Mouse (Mus musculus) testis, adult 2 months (tissue): Measurements from ENCODE around the gene Rgs6. TPM values are rescaled to one million over a fixed set of nuclear protein-coding genes. Genes with fewer than 3 reads are reported as not detected.

Source experiments
- H3K27ac ChIP-seq: fragments of 200-500 bp; 2 replicates; pipeline ENCODE4 v1.5.1; 2012; ENCODE audit warnings: low read depth, low read length; ENCODE audit not compliant: control insufficient read depth, insufficient read depth
- H3K27me3 ChIP-seq: fragments of 200-500 bp; 2 replicates; pipeline ENCODE4 v1.6.1; 2012; ENCODE audit warnings: mild to moderate bottlenecking, low read length, moderate library complexity; ENCODE audit not compliant: control insufficient read depth, insufficient read depth
- H3K36me3 ChIP-seq: fragments of 200-500 bp; 2 replicates; pipeline ENCODE4 v1.6.1; 2012; ENCODE audit warnings: mild to moderate bottlenecking, low read length; ENCODE audit not compliant: control insufficient read depth, insufficient read depth
- H3K4me1 ChIP-seq: fragments of 200-500 bp; 2 replicates; pipeline ENCODE4 v1.6.1; 2012; ENCODE audit warnings: low read length; ENCODE audit not compliant: control insufficient read depth, insufficient read depth
- H3K4me3 ChIP-seq: fragments of 200-500 bp; 2 replicates; pipeline ENCODE4 v1.5.1; 2012; ENCODE audit warnings: low read depth, mild to moderate bottlenecking, low read length, moderate library complexity, mixed read lengths; ENCODE audit not compliant: control insufficient read depth
- CTCF ChIP-seq: fragments of 200-500 bp; IDR thresholded peaks from 2 replicates; pipeline ENCODE4 v1.5.1; 2012; ENCODE audit warnings: low read depth, mild to moderate bottlenecking, inconsistent platforms, low read length, moderate library complexity; ENCODE audit not compliant: control insufficient read depth, insufficient read depth, insufficient replicate concordance
- POLR2A ChIP-seq: fragments of 200-500 bp; IDR thresholded peaks from 2 replicates; pipeline ENCODE4 v1.6.1; 2012; ENCODE audit warnings: low read depth, mild to moderate bottlenecking, inconsistent platforms, low read length, moderate library complexity; ENCODE audit not compliant: control insufficient read depth
- polyA plus RNA-seq: library from polyadenylated mRNA; depleted of rRNA; stranded (reverse); fragments of >200 nt; gene quantifications from 2 replicates; pipeline ENCODE4 v1.2.3, GENCODE M21; 2012

The Rgs6 gene
- polyA plus RNA-seq, 1 experiment, result 0.75 TPM

DNA sequence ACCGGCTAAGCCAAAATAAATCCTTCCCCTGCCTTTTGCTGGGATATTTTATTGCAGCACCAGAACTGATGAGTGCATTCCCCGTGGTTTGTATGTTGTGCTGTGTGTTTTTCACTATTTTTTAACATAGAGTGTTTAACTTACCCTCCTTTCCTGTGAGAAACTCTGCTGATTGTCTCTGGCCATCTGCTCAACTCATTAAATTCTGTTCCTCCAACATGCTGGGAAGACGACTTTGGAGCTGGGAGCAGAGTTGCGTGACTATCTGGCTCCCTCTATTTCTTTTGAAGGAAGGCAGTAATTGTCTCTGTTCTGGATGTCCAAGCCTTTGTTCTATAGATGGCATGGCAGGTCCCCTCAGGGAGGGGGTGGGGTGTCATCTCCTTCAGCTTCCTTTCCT is 408.7 kb downstream of the Rgs6 start:
- Histone ChIP-seq H3K36me3 (no peaks in the 10 kb centered on the region), H3K27me3 (no peaks in the 10 kb centered on the region), H3K4me1 (peaks cover 2% of the 10 kb centered on the region; the same call in 1 of the 2 replicates), H3K4me3 (peak overlapping the region; percentile 84), H3K27ac (no peak overlapping the region)
- TF ChIP-seq CTCF (no peak), POLR2A (no peak)

DNA sequence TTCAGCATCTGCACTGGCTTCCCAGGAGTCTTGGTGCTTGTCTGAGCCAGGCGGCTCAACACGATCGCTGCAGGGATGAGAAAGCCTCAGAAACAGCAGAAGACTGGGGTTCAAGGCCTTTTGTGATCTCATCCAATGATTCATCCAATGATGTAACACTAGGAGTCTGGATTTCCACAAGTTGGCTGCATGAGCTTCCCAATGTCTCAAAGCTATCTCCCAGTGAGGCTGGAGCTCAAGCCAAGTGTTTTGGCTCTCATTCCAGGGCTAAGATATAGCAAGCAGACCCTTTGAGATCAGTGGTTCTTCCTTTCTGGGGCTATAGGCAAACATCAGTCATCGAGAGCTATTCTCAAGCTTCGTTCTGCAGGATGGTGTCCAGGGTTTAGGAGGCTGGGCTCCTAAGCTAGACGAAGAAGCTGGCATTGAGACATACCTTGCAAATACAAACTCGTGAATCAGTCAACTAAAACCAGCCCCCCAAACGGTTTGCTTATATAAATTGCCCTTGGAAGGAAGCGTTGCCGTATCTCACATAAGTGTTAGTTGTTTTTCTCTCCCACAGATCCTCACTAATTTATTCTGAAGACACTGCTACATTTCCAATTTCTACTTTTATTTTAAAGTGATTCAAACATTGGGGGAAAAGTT is 410.7 kb downstream of the Rgs6 start:
- TF ChIP-seq POLR2A (no peak; the same call in 1 of the 2 replicates), CTCF (no peak)
- Histone ChIP-seq H3K27ac (no peak overlapping the region), H3K4me3 (peak overlapping the region; percentile 77)

DNA sequence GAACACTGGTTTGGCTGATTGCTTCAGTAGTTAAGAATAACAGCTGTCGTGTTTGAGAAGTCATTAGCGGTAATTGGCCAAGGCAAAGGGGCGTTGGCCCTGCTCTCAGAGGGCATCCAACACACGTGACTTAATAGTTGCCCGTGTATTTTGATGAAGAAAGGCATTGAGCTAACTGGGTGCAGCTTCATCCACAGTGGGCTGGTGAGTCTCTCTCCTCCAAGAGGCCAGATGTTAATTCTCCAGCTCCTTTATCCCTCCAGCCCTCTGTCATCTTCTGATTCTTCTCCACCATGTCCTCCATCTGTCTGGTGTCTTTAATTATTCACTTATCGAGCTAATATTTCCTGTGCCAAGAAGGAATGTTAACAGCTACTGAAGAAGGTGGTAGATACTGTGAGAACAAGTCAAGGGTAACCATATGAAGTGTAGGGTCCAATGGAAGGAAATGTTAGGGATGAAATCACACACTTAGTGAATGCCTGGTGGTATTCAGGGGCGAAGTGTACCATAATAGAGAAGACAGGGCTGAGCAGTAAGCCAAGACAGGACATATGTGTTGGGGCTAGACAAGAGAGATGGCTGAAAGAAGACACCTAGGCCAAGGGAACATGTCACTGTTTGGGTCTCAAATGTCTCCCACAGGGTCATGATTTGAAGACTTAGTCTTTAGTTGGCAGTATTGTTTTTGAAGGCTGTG is 411.4 kb downstream of the Rgs6 start:
- Histone ChIP-seq H3K27ac (no peak overlapping the region), H3K4me3 (peak overlapping the region; percentile 37), H3K36me3 (no peaks in the 10 kb centered on the region), H3K4me1 (peaks cover 2% of the 10 kb centered on the region; the same call in 1 of the 2 replicates), H3K27me3 (no peaks in the 10 kb centered on the region)
- TF ChIP-seq CTCF, result no peak

More for the DNA sequence above, 410.7 kb downstream of the Rgs6 start:
- H3K27me3 ChIP-seq, result no peaks in the 10 kb centered on the region
- no peaks in the 10 kb centered on the region for H3K36me3 ChIP-seq
- peaks cover 2% of the 10 kb centered on the region; the same call in 1 of the 2 replicates for H3K4me1 ChIP-seq

DNA sequence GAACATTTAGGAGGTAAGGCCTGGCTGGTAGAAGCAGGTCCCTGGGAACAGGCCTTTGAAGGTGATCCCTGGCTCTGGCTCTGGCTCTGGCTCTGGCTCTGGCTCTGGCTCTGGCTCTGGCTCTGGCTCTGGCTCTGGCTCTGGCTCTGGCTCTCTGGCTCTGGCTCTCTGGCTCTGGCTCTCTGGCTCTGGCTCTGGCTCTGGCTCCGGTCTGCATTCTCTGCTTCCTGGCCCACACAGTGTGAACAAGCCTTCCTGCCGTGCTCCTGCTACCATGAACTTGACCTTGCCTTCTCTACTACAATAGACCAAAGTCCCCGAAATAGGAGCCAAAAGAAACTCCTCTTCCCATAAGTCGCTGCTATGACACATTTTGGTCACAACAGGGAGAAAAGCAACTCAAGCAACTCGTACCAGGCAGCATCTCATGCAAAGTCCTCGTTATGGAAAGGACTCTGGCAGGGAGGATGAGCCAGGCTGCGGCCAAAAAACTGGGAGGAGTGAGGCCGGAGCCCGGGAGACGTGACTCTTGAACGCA is 412.0 kb downstream of the Rgs6 start:
- no peak overlapping the region for H3K27ac ChIP-seq
- no peaks in the 10 kb centered on the region for H3K36me3 ChIP-seq
- peak overlapping the region; percentile 37 for H3K4me3 ChIP-seq
- TF ChIP-seq CTCF, result no peak
- TF ChIP-seq POLR2A, result no peak
- peaks cover 2% of the 10 kb centered on the region; the same call in 1 of the 2 replicates for H3K4me1 ChIP-seq
- H3K27me3 ChIP-seq, result no peaks in the 10 kb centered on the region

DNA sequence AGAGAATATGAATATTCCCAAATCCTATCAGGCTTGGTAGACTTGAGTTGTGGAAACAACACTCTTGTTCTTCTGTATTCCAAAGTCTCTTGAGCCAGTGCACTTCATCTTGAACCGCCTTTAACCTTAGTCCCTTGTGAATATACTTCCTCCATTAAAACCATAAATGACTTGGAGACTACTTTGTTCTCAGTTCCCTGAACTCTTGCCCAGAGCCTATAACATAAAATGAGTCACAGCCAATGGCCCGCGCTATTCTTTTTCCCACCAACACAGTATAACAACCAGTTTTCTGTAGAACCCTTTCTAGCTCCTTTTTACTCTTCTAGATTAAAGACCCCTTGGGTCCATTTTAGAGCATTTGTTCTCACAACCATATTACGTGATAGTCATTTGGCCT is 412.9 kb downstream of the Rgs6 start:
- Histone ChIP-seq H3K27me3 (no peaks in the 10 kb centered on the region), H3K36me3 (no peaks in the 10 kb centered on the region), H3K4me3 (no peak overlapping the region), H3K27ac (no peak overlapping the region), H3K4me1 (peaks cover 2% of the 10 kb centered on the region; the same call in 1 of the 2 replicates)
- TF ChIP-seq CTCF (no peak), POLR2A (no peak)

DNA sequence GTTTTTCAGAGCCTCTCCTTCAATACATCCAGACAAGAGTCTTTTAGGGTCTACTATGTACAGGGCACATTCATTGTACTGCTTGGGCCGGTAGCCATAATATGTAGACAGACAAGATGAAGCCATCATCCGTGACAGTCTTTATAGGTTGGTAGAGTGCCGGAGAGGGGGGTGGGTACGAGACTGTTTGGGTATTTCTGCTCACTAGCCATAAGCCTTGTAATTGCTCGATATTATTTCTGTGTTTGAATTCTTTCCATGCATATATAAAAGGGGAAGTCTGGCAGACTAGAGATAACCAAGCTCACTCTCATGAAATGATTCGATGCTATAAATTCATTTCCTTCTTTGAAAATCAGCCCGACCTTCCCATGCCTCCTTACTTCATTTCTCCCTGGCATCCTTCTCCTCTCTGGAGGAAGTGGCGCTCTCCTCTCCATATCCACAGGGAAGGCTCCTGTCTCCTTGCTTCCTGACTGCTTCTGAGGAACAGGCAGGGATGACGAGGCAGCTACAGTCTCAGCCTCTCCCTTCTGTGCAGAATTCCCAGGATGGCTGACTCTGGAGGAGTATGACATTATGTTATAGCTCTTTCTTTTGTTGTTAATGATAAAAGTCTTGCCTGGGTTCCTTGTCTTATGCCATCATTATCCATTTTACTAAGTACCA is 416.1 kb downstream of the Rgs6 start:
- TF ChIP-seq CTCF (no peak), POLR2A (no peak)
- Histone ChIP-seq H3K27ac (no peak overlapping the region), H3K4me3 (no peak overlapping the region), H3K27me3 (no peaks in the 10 kb centered on the region), H3K36me3 (no peaks in the 10 kb centered on the region), H3K4me1 (peaks cover 2% of the 10 kb centered on the region; the same call in 1 of the 2 replicates)

DNA sequence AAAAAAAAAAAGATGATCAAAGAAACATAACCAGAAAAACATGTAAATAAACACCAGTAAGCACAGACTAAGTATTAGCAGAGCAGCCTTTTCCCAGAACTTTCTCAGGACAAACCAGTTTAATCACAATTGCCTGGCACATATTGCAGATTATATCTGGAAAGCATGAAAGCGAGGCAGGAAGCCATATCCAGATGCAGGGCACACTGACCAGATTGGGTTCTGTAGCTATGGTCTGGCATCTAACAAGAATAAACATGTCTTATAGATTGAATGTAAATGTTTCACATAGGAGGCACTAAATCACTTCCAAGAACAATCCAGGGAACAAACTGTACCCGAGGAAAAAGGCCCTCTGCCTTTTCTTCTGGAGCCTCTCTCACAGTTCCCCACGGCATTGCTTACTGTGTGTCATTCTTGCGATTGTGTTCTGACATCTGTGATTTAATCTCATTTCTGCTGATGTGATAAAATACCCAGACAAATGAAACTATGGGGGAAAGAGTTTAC is 423.0 kb downstream of the Rgs6 start:
- Histone ChIP-seq H3K36me3 (no peaks in the 10 kb centered on the region), H3K4me1 (no peaks in the 10 kb centered on the region), H3K27ac (no peak overlapping the region), H3K27me3 (no peaks in the 10 kb centered on the region), H3K4me3 (no peak overlapping the region)
- TF ChIP-seq CTCF, result no peak
- TF ChIP-seq POLR2A, result no peak
